Mouse (Mus musculus) kidney, embryonic 14.5 days (tissue): ENCODE results near the gene Mtmr3. TPM values are rescaled to one million over a fixed set of nuclear protein-coding genes. Genes with fewer than 3 reads are reported as not detected.

Experiments used
- ATAC-seq: fragments of 200-750 bp; cut with Nextera tagmentation; 2 replicates; pipeline ENCODE4 v1.8.0; 2017; ENCODE audit warnings: moderate number of reproducible peaks, mild to moderate bottlenecking, moderate TSS enrichment, moderate library complexity; ENCODE audit not compliant: low FRiP score, low TSS enrichment
- H3K27ac ChIP-seq: fragments of 300-500 bp; sonication (generic); 2 replicates; pipeline ENCODE4 v1.5.1; 2014; ENCODE audit warnings: low read depth, mild to moderate bottlenecking, low read length, moderate library complexity, mixed read lengths
- H3K27me3 ChIP-seq: fragments of 300-500 bp; sonication (generic); 2 replicates; pipeline ENCODE4 v1.6.1; 2014; ENCODE audit warnings: mild to moderate bottlenecking, low read length; ENCODE audit not compliant: control insufficient read depth, insufficient read depth
- H3K36me3 ChIP-seq: fragments of 300-500 bp; sonication (generic); 2 replicates; pipeline ENCODE4 v1.6.1; 2014; ENCODE audit warnings: low read length, mixed read lengths; ENCODE audit not compliant: control insufficient read depth, insufficient read depth
- H3K4me1 ChIP-seq: fragments of 300-500 bp; sonication (generic); 2 replicates; pipeline ENCODE4 v1.6.1; 2014; ENCODE audit warnings: low read length, mixed read lengths; ENCODE audit not compliant: control insufficient read depth, insufficient read depth
- H3K4me2 ChIP-seq: fragments of 300-500 bp; sonication (generic); replicated peaks from 2 replicates; pipeline ENCODE4 v1.6.1; 2014; ENCODE audit warnings: low read depth, mild to moderate bottlenecking, low read length
- H3K4me3 ChIP-seq: fragments of 300-500 bp; sonication (generic); 2 replicates; pipeline ENCODE4 v1.5.1; 2014; ENCODE audit warnings: mild to moderate bottlenecking, low read length
- H3K9ac ChIP-seq: fragments of 300-500 bp; sonication (generic); 2 replicates; pipeline ENCODE4 v1.6.1; 2014; ENCODE audit warnings: low read depth, mild to moderate bottlenecking, low read length, moderate library complexity
- H3K9me3 ChIP-seq: fragments of 300-500 bp; sonication (generic); 2 replicates; pipeline ENCODE4 v1.6.1; 2016; ENCODE audit warnings: low read length; ENCODE audit not compliant: control insufficient read depth
- WGBS: fragments of 180-500 bp; shearing (Covaris S2); extraction: QIAGEN DNeasy Blood & Tissue Kit; methylation state at CpG from one replicate; pipeline ENCODE4 v1.1.7; 2014; 5-methylcytosine and 5-hydroxymethylcytosine counted together
- polyA plus RNA-seq: library from polyadenylated mRNA; unstranded; fragments of >200 nt; fragmentation: Nextera tagmentation; extraction: Ambion mirVana; gene quantifications from 2 replicates; pipeline ENCODE4 v1.2.1, GENCODE M21; 2014

Gene Mtmr3
- polyA plus RNA-seq, 1 experiment from 2014 or later = 26.2 TPM

DNA sequence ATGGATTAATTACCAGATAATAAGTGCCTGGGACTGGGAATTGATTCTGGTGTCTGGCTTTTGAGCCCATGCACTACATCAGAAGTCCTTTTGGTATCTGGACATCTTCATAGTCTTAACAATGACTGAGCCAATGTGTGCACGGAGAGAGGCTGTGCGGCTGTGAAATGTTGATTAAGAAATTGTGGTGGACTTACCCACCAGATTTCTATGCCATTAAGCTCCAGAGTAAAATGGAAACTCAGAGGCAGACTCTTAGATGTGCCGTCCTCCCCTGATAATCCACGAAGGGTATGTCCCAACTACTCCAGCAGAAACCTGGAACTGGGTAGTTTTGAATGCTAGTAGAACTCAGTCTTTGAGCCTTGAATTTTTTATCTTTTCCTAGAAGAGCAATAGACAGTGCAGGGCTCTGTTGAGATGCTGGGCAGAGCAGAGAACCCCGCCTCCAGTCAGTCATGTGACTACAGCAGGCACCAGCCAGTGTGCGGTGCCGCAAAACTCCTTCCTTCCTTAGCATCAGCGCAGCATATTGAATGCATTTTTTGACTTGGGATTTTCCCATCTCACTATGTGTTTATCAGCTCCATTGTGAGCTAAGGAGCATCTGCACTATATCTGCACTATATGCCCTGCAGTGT is 139.6 kb downstream of the Mtmr3 start:
- ATAC-seq = no peak
- no peak overlapping the region for H3K4me2 ChIP-seq
- no peak overlapping the region for H3K27ac ChIP-seq
- no peak overlapping the region for H3K9ac ChIP-seq
- H3K4me1 ChIP-seq = no peaks in the 10 kb centered on the region
- no peaks in the 10 kb centered on the region for H3K9me3 ChIP-seq
- H3K4me3 ChIP-seq = no peak overlapping the region
- no peaks in the 10 kb centered on the region for H3K36me3 ChIP-seq
- H3K27me3 ChIP-seq = no peaks in the 10 kb centered on the region
- 73% methylated on average over 8 of the region's 8 CpGs for WGBS

DNA sequence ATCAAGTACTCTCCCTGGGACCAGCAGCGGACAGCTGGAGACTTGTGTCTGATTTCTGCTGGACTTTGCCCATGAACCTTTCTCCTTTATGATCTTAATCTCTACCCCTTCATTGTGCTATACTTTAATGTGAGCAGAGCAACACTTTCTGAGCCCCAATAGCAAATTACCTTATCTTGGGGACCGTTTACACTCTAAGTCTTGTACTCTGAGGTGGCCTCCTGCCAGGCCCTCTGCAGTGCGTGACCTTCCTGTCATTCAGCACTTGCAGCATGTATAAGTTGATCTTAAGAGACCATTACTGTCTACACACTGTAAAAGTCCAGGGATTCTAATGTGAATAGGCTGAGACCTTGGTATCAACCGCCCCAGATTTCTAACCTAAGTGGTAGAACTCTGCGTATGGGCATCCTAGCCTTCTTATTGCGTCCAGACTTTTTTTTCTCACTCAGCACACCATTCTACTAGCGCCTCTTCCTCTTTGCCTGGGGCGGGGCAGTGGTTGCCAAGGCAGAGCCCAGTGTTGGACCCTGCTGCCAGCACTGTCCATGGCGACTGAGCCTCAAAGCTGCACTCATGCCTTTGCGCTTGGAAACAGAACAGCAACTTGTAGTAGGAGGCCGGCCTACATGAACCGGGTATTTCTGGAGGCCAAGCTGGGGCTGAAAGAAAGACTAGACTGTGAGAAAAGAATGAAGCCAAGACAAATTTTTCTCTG is 142.0 kb downstream of the Mtmr3 start:
- Histone ChIP-seq H3K27me3 (no peaks in the 10 kb centered on the region), H3K4me2 (no peak overlapping the region), H3K9ac (no peak overlapping the region), H3K4me1 (no peaks in the 10 kb centered on the region), H3K9me3 (no peaks in the 10 kb centered on the region), H3K27ac (no peak overlapping the region), H3K4me3 (no peak overlapping the region), H3K36me3 (no peaks in the 10 kb centered on the region)
- 87% methylated on average over 12 of the region's 12 CpGs for WGBS
- no peak for ATAC-seq

DNA sequence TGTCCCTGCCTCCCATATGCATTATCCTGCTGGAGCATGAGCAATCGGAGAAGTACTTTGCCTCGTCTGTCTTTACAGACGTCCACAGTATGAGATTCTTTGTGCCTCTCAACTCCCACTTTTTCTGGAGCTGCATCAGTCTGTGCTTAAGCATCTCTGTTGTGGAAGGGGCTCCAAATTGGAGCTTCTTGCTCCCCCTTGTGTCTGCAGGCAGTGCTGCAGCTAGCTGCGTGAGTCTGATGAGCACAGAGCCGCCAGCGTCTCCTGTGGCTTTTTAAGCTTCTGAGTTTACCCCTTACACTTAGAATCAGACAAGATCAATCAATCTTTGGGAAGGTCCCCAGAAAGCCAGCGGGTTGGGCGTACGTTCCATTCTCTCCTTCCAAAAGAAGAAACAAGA is 143.5 kb downstream of the Mtmr3 start:
- Histone ChIP-seq H3K4me2 (no peak overlapping the region), H3K4me3 (no peak overlapping the region), H3K27me3 (no peaks in the 10 kb centered on the region), H3K9ac (no peak overlapping the region), H3K4me1 (no peaks in the 10 kb centered on the region), H3K9me3 (no peaks in the 10 kb centered on the region), H3K36me3 (no peaks in the 10 kb centered on the region), H3K27ac (no peak overlapping the region)
- WGBS = 23% methylated on average over 9 of the region's 9 CpGs
- no peak for ATAC-seq

DNA sequence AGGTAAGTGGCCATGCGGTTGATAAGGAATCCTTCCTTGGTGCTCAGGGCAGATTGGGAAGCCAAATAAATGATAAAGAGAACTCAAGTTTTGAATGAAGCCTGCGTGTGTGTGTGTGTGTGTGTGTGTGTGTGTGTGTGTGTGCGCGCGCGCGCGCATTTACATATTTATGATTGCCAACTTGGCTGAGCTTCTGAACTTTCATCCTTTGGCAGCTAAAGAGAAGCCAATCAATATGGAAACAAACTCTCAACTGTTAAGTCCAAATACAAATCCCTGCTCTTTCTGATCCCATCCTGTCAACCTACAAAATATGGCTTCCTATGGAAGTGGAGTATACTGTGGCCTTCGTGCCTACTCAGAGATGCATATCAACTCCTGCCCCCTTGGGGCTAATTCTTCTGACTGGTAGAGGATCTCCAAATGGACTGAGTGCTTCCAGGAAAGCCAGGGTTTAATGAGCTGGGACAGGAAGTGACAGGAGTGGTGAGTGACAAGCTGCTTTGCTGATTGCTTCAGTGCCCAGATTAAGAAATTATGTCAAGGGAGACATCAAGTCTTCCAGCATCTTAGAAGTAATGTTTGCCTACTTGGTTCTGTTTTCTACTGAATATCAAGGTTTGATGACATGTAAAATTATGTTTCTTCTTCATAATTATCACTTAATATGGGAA is 148.3 kb downstream of the Mtmr3 start:
- H3K27me3 ChIP-seq = no peaks in the 10 kb centered on the region
- WGBS = 87% methylated on average over 9 of the region's 9 CpGs

DNA sequence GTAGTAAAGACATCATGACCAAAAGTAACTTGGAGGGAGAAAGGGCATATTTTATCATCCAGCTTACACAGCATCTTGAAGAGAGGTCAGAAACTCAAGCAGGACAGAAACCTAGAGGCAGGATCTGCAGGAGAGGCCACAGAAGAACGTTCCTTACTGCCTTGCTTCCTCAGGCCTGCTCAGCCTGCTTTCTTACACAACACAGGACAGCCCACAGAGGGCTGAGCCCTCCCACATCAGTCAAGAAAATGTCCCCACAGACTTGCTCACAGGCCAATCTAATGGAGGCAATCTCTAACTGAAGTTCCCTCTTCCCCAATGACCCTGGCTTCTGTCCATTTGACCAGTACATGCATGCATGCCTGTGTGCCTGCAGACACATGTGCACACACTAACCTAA is 152.4 kb downstream of the Mtmr3 start:
- H3K27me3 ChIP-seq = no peaks in the 10 kb centered on the region
- no peaks in the 10 kb centered on the region for H3K4me1 ChIP-seq
- no peak overlapping the region for H3K4me2 ChIP-seq
- no peak overlapping the region for H3K4me3 ChIP-seq
- H3K36me3 ChIP-seq = no peaks in the 10 kb centered on the region
- no peaks in the 10 kb centered on the region for H3K9me3 ChIP-seq
- ATAC-seq = no peak
- no peak overlapping the region for H3K9ac ChIP-seq
- H3K27ac ChIP-seq = no peak overlapping the region
- WGBS = 24% methylated on average over 1 of the region's 1 CpGs

More for the DNA sequence above, 148.3 kb downstream of the Mtmr3 start:
- Histone ChIP-seq H3K27ac (no peak overlapping the region), H3K4me3 (no peak overlapping the region), H3K9me3 (no peaks in the 10 kb centered on the region), H3K9ac (no peak overlapping the region), H3K36me3 (no peaks in the 10 kb centered on the region), H3K4me2 (no peak overlapping the region), H3K4me1 (no peaks in the 10 kb centered on the region)
- ATAC-seq = no peak

DNA sequence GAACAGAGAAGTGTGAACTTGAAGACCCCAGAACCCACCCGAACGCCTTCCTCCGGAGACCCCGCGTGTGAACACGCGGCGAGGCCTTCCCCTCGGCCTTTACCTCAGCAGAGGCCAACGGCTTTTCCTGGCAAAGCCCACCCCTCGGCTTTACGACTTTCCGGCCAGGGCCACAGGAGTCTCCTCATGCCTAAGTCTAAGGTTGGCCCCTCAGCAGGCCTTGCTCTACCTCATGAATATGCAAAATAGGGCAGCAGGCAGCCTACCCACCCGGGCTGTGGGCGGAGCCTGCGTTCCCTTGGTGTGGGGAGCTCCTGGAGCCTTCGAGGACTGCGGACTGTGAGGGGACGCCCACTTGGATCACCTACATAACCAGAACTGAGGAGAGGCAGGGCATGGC is 153.7 kb downstream of the Mtmr3 start, which contains the start of gene Hormad2:
Gene Hormad2 (minus strand): TSS at position 128 of the 400 bp plus-strand sequence.
- H3K4me2 ChIP-seq = no peak within 1 kb of the TSS; the same call in 1 of the 2 replicates
- WGBS = 48% methylated on average over 19 of the region's 19 CpGs
- no peak for ATAC-seq

DNA sequence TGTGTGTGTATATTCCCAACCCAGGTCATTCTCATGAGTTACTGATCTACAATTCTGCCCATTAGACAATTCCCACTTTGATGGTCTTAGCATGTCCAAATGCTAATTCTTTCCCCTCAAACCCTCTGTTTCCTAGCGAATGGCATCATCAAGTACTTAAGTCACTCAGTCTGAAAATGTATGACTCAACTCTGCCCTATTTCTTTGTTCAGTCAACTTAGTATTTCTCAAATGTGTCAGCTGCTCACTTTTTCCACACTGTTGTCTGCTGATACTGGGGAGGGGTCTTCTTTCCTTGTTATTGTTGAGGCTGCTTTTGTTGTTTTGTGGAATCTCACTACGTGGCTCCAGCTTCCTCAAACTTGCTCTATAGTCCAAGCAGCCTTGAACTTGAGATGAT is 156.5 kb downstream of the Mtmr3 start:
- ATAC-seq = no peak
- H3K9ac ChIP-seq = no peak overlapping the region
- H3K4me1 ChIP-seq = no peaks in the 10 kb centered on the region
- H3K4me3 ChIP-seq = no peak overlapping the region
- H3K27ac ChIP-seq = no peak overlapping the region
- no peaks in the 10 kb centered on the region for H3K27me3 ChIP-seq
- WGBS = 66% methylated on average over 2 of the region's 2 CpGs
- H3K36me3 ChIP-seq = no peaks in the 10 kb centered on the region
- no peak overlapping the region for H3K4me2 ChIP-seq
- no peaks in the 10 kb centered on the region for H3K9me3 ChIP-seq

More for the DNA sequence above, 153.7 kb downstream of the Mtmr3 start, which contains the start of gene Hormad2:
- no peak within 1 kb of the TSS for H3K4me3 ChIP-seq
- no peaks in the 10 kb centered on the region for H3K36me3 ChIP-seq
- no peaks in the 10 kb centered on the region for H3K27me3 ChIP-seq
- H3K9me3 ChIP-seq = no peaks in the 10 kb centered on the region
- H3K27ac ChIP-seq = no peak within 1 kb of the TSS
- H3K9ac ChIP-seq = no peak within 1 kb of the TSS
- H3K4me1 ChIP-seq = no peaks in the 10 kb centered on the region

DNA sequence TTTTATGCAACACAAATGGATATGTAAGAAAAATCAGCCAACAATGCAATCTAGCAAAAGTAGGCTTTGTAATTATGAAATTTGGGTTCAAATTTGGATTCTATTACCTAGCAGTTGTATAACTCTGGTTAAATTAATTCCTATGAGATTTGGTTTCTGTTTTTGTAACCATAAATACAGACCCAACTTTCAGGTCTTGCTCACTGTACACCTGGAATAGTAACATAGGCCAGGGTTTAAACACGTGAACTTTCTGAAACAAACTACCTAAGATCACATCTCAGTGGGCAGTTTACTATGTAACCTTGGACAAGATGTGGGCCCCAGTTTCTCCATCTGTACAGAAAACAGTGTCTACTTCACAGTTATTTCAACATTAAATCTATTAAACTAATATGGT is 157.3 kb downstream of the Mtmr3 start:
- no peaks in the 10 kb centered on the region for H3K27me3 ChIP-seq
- H3K9me3 ChIP-seq = no peaks in the 10 kb centered on the region
- H3K27ac ChIP-seq = no peak overlapping the region
- H3K9ac ChIP-seq = no peak overlapping the region
- no peak overlapping the region for H3K4me2 ChIP-seq
- H3K36me3 ChIP-seq = no peaks in the 10 kb centered on the region
- ATAC-seq = no peak
- no peak overlapping the region for H3K4me3 ChIP-seq
- WGBS = 89% methylated on average over 1 of the region's 1 CpGs
- no peaks in the 10 kb centered on the region for H3K4me1 ChIP-seq

DNA sequence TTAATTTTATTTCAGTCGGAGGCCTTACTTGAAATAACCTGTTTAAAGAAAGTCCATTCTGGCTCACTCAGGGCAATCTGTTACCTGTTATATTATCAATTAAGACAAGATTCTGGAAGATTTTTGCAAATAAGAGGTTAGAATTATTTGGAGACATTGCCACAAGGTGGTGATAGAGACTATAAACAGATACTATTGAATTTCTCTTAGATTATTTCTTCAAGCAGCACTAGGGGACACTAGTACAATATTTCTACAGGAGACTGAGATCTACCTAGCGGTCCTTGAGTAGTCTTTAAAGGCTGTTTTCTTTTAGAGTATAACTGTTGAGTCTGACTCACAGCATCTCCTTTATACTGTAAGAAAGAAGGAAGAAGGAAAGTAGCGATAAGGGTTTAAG is 158.0 kb downstream of the Mtmr3 start:
- H3K9ac ChIP-seq = no peak overlapping the region
- no peaks in the 10 kb centered on the region for H3K36me3 ChIP-seq
- H3K4me2 ChIP-seq = no peak overlapping the region
- H3K27ac ChIP-seq = no peak overlapping the region
- ATAC-seq = no peak
- WGBS = 75% methylated on average over 3 of the region's 3 CpGs
- no peaks in the 10 kb centered on the region for H3K27me3 ChIP-seq
- H3K4me1 ChIP-seq = no peaks in the 10 kb centered on the region
- H3K9me3 ChIP-seq = no peaks in the 10 kb centered on the region
- H3K4me3 ChIP-seq = no peak overlapping the region
